Mouse (Mus musculus) lung, embryonic 16.5 days (tissue): ENCODE data around the gene Xk. TPM values are rescaled to one million over a fixed set of nuclear protein-coding genes. Genes with fewer than 3 reads are reported as not detected.
"Not testable (repeated sequence)": the region's sequence is repeated elsewhere in the genome, so short reads cannot be mapped to it uniquely, and the experiment has no call there.

Experiments
- ATAC-seq: fragments of 200-750 bp; cut with Nextera tagmentation; 2 replicates; pipeline ENCODE4 v1.8.0; 2017; ENCODE audit warnings: low read depth, mild to moderate bottlenecking, moderate library complexity
- H3K27ac ChIP-seq: fragments of 300-500 bp; sonication (generic); 2 replicates; pipeline ENCODE4 v1.5.1; 2014; ENCODE audit warnings: mild to moderate bottlenecking, control low read depth, low read length
- H3K27me3 ChIP-seq: fragments of 300-500 bp; sonication (generic); 2 replicates; pipeline ENCODE4 v1.6.1; 2014; ENCODE audit warnings: low read depth, low read length, mixed read lengths; ENCODE audit not compliant: control insufficient read depth, insufficient read depth
- H3K36me3 ChIP-seq: fragments of 300-500 bp; sonication (generic); 2 replicates; pipeline ENCODE4 v1.6.1; 2014; ENCODE audit warnings: low read length; ENCODE audit not compliant: control insufficient read depth, insufficient read depth
- H3K4me1 ChIP-seq: fragments of 300-500 bp; sonication (generic); replicated peaks from 2 replicates; pipeline ENCODE4 v1.6.1; 2014; ENCODE audit warnings: low read length, mixed read lengths; ENCODE audit not compliant: control insufficient read depth, insufficient read depth
- H3K4me2 ChIP-seq: fragments of 300-500 bp; sonication (generic); 2 replicates; pipeline ENCODE4 v1.6.1; 2014; ENCODE audit warnings: low read depth, low read length, control low read depth
- H3K4me3 ChIP-seq: fragments of 300-500 bp; sonication (generic); 2 replicates; pipeline ENCODE4 v1.5.1; 2014; ENCODE audit warnings: mild to moderate bottlenecking, low read length, control low read depth
- H3K9ac ChIP-seq: fragments of 300-500 bp; sonication (generic); 2 replicates; pipeline ENCODE4 v1.6.1; 2014; ENCODE audit warnings: low read length, control low read depth
- H3K9me3 ChIP-seq: fragments of 300-500 bp; sonication (generic); 2 replicates; pipeline ENCODE4 v1.6.1; 2016; ENCODE audit warnings: low read length; ENCODE audit not compliant: control insufficient read depth
- WGBS: fragments of 180-500 bp; shearing (Covaris S2); extraction: QIAGEN DNeasy Blood & Tissue Kit; methylation state at CpG from one replicate; pipeline ENCODE4 v1.1.7; 2014; 5-methylcytosine and 5-hydroxymethylcytosine counted together
- polyA plus RNA-seq: library from polyadenylated mRNA; unstranded; fragments of >200 nt; fragmentation: Nextera tagmentation; extraction: Ambion mirVana; gene quantifications from 2 replicates; pipeline ENCODE4 v1.2.1, GENCODE M21; 2015

The Xk gene
- polyA plus RNA-seq, 1 experiment from 2014 or later = 2.7 TPM

GRCm38 (mm10) chrX:9298413-9298864, 25.9 kb downstream of the Xk start:
- Histone ChIP-seq H3K4me3 (no peak overlapping the region), H3K9ac (no peak overlapping the region), H3K4me1 (no peaks in the 10 kb centered on the region), H3K36me3 (no peaks in the 10 kb centered on the region), H3K27me3 (no peaks in the 10 kb centered on the region), H3K27ac (no peak overlapping the region), H3K4me2 (no peak overlapping the region), H3K9me3 (no peaks in the 10 kb centered on the region)
- 85% methylated on average over 5 of the region's 5 CpGs for WGBS
- no peak for ATAC-seq

- no peak overlapping the region for H3K4me2 ChIP-seq
- no peaks in the 10 kb centered on the region for H3K4me1 ChIP-seq
- no peak overlapping the region for H3K27ac ChIP-seq
- H3K9ac ChIP-seq = no peak overlapping the region
- 72% methylated on average over 5 of the region's 5 CpGs for WGBS
- no peaks in the 10 kb centered on the region for H3K27me3 ChIP-seq
- no peaks in the 10 kb centered on the region for H3K9me3 ChIP-seq
- H3K4me3 ChIP-seq = no peak overlapping the region
- ATAC-seq = no peak
- H3K36me3 ChIP-seq = no peaks in the 10 kb centered on the region
These were observed 30.2 kb downstream of the Xk start for GRCm38 (mm10) chrX:9302791-9303190.

GRCm38 (mm10) chrX:9303455-9303854, 30.9 kb downstream of the Xk start:
- 38% methylated on average over 1 of the region's 1 CpGs for WGBS
- no peak overlapping the region for H3K27ac ChIP-seq
- no peaks in the 10 kb centered on the region for H3K4me1 ChIP-seq
- H3K4me3 ChIP-seq = no peak overlapping the region
- H3K27me3 ChIP-seq = no peaks in the 10 kb centered on the region
- H3K9me3 ChIP-seq = no peaks in the 10 kb centered on the region
- H3K9ac ChIP-seq = no peak overlapping the region
- no peak overlapping the region for H3K4me2 ChIP-seq
- ATAC-seq = no peak
- H3K36me3 ChIP-seq = no peaks in the 10 kb centered on the region

- H3K9me3 ChIP-seq, H3K27me3 ChIP-seq, H3K4me1 ChIP-seq, ATAC-seq, H3K4me3 ChIP-seq, H3K4me2 ChIP-seq, H3K9ac ChIP-seq, H3K36me3 ChIP-seq, H3K27ac ChIP-seq: not testable (repeated sequence)
These were observed 43.9 kb downstream of the Xk start for GRCm38 (mm10) chrX:9316457-9316856.

- H3K9ac ChIP-seq, H3K4me3 ChIP-seq, H3K4me1 ChIP-seq, ATAC-seq, H3K27me3 ChIP-seq, H3K27ac ChIP-seq, H3K9me3 ChIP-seq, H3K36me3 ChIP-seq, H3K4me2 ChIP-seq: not testable (repeated sequence)
- 91% methylated on average over 12 of the region's 26 CpGs for WGBS
These were observed 55.4 kb downstream of the Xk start for GRCm38 (mm10) chrX:9327954-9328353.

GRCm38 (mm10) chrX:9332366-9332962, 59.9 kb downstream of the Xk start:
- 80% methylated on average over 12 of the region's 12 CpGs for WGBS
- not testable (repeated sequence) for H3K36me3 ChIP-seq, H3K4me2 ChIP-seq, H3K27ac ChIP-seq, H3K27me3 ChIP-seq, H3K4me1 ChIP-seq, H3K9ac ChIP-seq, ATAC-seq, H3K4me3 ChIP-seq, H3K9me3 ChIP-seq

GRCm38 (mm10) chrX:9333035-9333434, 60.5 kb downstream of the Xk start:
- H3K4me2 ChIP-seq, H3K4me1 ChIP-seq, H3K9me3 ChIP-seq, H3K27me3 ChIP-seq, H3K9ac ChIP-seq, H3K36me3 ChIP-seq, H3K4me3 ChIP-seq, ATAC-seq, H3K27ac ChIP-seq: not testable (repeated sequence)
- WGBS = 47% methylated on average over 1 of the region's 2 CpGs

- H3K36me3 ChIP-seq, H3K4me3 ChIP-seq, ATAC-seq, H3K27me3 ChIP-seq, H3K9me3 ChIP-seq, H3K4me2 ChIP-seq, H3K27ac ChIP-seq, H3K4me1 ChIP-seq, H3K9ac ChIP-seq: not testable (repeated sequence)
- WGBS = 56% methylated on average over 1 of the region's 1 CpGs
These were observed 62.4 kb downstream of the Xk start for GRCm38 (mm10) chrX:9334996-9335395.

- not testable (repeated sequence) for H3K9ac ChIP-seq, H3K4me1 ChIP-seq, H3K4me3 ChIP-seq, ATAC-seq, H3K27me3 ChIP-seq, H3K27ac ChIP-seq, H3K4me2 ChIP-seq, H3K9me3 ChIP-seq, H3K36me3 ChIP-seq
- no CpG with 5 or more reads among the region's 2 CpGs for WGBS
These were observed 77.8 kb downstream of the Xk start, which contains the start of gene H2al1k for GRCm38 (mm10) chrX:9350327-9350726. H2al1k (plus strand) TSS chrX:9350627.
